Mouse (Mus musculus): ENCODE measurements at regions not wholly inside any gene's neighbourhood (a gene's known extent, or its start where the extent isn't known, plus 50 kb on each side); places are given as distances from the start of the nearest gene placed in this dataset.

- no peak for TF ChIP-seq CTCF (IDR thresholded peaks at IDR 0.05; ENCODE audit: low read depth)
- no peak for TF ChIP-seq EP300 (optimal IDR thresholded peaks at IDR 0.05)
Measured at GRCm38 (mm10) chr5:73904146-73904811, 164.0 kb downstream of the Usp46 start.

Measured in stomach, postnatal 0 days (tissue).